Mouse (Mus musculus) liver, adult 2 months (tissue): ENCODE results near the gene Clca2.

ENCODE experiments used
- CTCF ChIP-seq: fragments of 200-500 bp; IDR thresholded peaks from 2 replicates; pipeline ENCODE4 v1.5.1; 2011; ENCODE audit warnings: low read depth, low read length, control low read depth
- POLR2A ChIP-seq: fragments of 200-500 bp; IDR thresholded peaks from 2 replicates; pipeline ENCODE4 v1.6.1; 2011; ENCODE audit warnings: low read length, control low read depth; ENCODE audit not compliant: insufficient read depth; ENCODE audit errors: extremely low read depth

GRCm38 (mm10) chr3:145086180-145086579 is 13.1 kb downstream of the Clca2 start:
- TF ChIP-seq CTCF (no peak), POLR2A (no peak)
